Mouse (Mus musculus): Measurements from ENCODE around the gene Mpped2. TPM values are rescaled to one million over a fixed set of nuclear protein-coding genes. Genes with fewer than 3 reads are reported as not detected.

The Mpped2 gene
- polyA plus RNA-seq, 1 experiment: 7.6 TPM

DNA sequence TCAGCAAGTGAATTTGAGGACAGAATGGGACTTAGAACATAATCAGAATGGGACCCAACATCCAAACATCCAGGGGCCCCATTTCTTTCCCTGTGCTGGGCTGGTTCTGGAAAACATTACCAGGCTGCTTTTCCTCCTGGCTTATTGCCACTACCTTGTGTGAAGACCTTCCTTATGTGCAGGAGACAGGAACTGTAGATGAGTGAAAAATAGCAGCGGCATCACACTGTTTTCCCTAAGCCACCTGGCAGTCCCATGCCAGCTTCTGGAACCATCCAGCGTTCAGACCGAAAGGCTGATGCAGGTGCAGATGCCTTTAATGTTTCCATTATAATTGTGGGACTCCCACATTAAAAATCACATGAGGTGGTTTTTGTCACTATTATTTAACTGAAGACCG is 164.2 kb downstream of the Mpped2 start:
- Histone ChIP-seq H3K27me3 (ENCODE audit: control insufficient read depth, insufficient read depth, low read length, poor library complexity, severe bottlenecking) (no peaks in the 10 kb centered on the region), H3K9ac (ENCODE audit: low read depth, poor library complexity, severe bottlenecking) (no peak overlapping the region), H3K4me1 (ENCODE audit: control insufficient read depth, insufficient read depth, low read length) (peaks cover 2% of the 10 kb centered on the region), H3K4me3 (ENCODE audit: low read depth, low read length) (no peak overlapping the region), H3K36me3 (ENCODE audit: control insufficient read depth, insufficient read depth, low read length, poor library complexity, severe bottlenecking) (no peaks in the 10 kb centered on the region), H3K9me3 (replicated peaks; ENCODE audit: control insufficient read depth, insufficient read depth, low read length, poor library complexity, severe bottlenecking) (no peaks in the 10 kb centered on the region), H3K27ac (ENCODE audit: insufficient read depth, low read length) (no peak overlapping the region)
- TF ChIP-seq EP300 (IDR thresholded peaks at IDR 0.05; ENCODE audit: insufficient read depth, low read depth, low read length): no peak
- no peak for TF ChIP-seq POLR2A (IDR thresholded peaks at IDR 0.05; ENCODE audit: insufficient read depth, low read length)
- no peak for TF ChIP-seq CTCF (IDR thresholded peaks at IDR 0.05; ENCODE audit: low read depth, low read length)

DNA sequence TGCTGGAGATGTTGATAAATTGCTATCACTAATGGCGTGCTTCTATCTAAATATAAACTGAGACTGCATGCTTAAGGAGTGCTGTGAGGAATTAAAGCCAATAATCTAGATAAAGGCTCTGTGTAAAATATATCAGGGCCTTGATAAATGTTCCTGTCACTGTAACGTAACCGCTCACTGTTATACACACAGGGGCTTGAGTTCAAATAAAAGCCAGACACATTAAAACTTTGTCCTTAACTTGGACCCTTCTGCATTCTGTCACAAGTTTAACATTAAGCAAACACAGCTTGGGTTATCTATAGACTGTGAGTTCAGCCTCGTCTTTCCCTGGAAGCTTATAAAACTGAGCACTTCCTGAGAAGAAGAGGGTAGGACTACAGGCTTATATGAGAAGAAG is 164.6 kb downstream of the Mpped2 start:
- Histone ChIP-seq H3K4me1 (ENCODE audit: control insufficient read depth, insufficient read depth, low read length) (peaks cover 2% of the 10 kb centered on the region), H3K27me3 (ENCODE audit: control insufficient read depth, insufficient read depth, low read length, poor library complexity, severe bottlenecking) (no peaks in the 10 kb centered on the region), H3K9ac (ENCODE audit: low read depth, poor library complexity, severe bottlenecking) (no peak overlapping the region), H3K36me3 (ENCODE audit: control insufficient read depth, insufficient read depth, low read length, poor library complexity, severe bottlenecking) (no peaks in the 10 kb centered on the region), H3K27ac (ENCODE audit: insufficient read depth, low read length) (no peak overlapping the region), H3K4me3 (ENCODE audit: low read depth, low read length) (no peak overlapping the region), H3K9me3 (replicated peaks; ENCODE audit: control insufficient read depth, insufficient read depth, low read length, poor library complexity, severe bottlenecking) (no peaks in the 10 kb centered on the region)
- TF ChIP-seq EP300 (IDR thresholded peaks at IDR 0.05; ENCODE audit: insufficient read depth, low read depth, low read length) (no peak), POLR2A (IDR thresholded peaks at IDR 0.05; ENCODE audit: insufficient read depth, low read length) (no peak), CTCF (IDR thresholded peaks at IDR 0.05; ENCODE audit: low read depth, low read length) (no peak)

DNA sequence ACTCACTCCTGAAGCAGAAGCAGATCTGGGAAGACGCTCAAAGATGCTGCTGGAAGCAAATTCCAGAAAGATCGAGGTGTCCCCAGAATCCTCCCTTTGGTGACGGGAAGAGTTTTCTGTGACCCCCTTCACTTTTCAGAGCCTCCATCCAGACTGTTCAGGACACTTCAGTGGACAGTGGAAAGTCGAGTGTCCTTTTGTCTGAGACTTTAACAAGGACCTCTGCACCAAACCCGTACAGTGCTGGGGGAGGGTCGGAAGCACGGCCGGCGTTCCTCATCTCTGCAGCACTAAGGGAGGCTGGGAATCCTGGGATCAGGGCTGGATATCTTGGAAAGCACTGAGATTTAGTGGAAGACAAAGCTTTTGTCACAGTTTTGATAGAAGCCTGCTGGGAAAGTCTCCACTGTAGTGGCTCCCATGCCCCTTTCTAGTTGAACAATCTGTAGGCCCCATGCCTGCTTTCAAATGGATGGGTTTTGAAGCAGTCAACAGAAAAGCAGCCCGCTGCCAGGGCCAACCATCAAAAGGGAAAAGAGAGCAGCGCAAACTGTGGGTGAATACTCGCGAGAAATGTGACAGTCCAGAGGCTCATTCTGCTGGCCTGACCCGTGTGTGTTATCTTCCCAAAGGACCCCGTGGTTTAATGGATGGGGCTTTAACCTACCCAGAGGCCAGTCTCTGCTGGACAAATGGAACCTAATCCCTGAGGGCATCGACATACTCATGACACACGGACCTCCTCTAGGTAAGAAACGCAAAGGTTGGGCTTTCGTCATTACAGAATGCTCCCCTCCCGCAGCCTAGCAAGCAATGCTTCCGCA is 168.0 kb downstream of the Mpped2 start:
- no peak overlapping the region for H3K27ac ChIP-seq (ENCODE audit: insufficient read depth, low read length)
- no peaks in the 10 kb centered on the region for H3K9me3 ChIP-seq (replicated peaks; ENCODE audit: control insufficient read depth, insufficient read depth, low read length, poor library complexity, severe bottlenecking)
- no peak for TF ChIP-seq POLR2A (IDR thresholded peaks at IDR 0.05; ENCODE audit: insufficient read depth, low read length)
- TF ChIP-seq CTCF (IDR thresholded peaks at IDR 0.05; ENCODE audit: low read depth, low read length): no peak
- no peak for TF ChIP-seq EP300 (IDR thresholded peaks at IDR 0.05; ENCODE audit: insufficient read depth, low read depth, low read length)
- H3K9ac ChIP-seq (ENCODE audit: low read depth, poor library complexity, severe bottlenecking): no peak overlapping the region
- peaks cover 2% of the 10 kb centered on the region for H3K4me1 ChIP-seq (ENCODE audit: control insufficient read depth, insufficient read depth, low read length)
- H3K27me3 ChIP-seq (ENCODE audit: control insufficient read depth, insufficient read depth, low read length, poor library complexity, severe bottlenecking): no peaks in the 10 kb centered on the region
- H3K36me3 ChIP-seq (ENCODE audit: control insufficient read depth, insufficient read depth, low read length, poor library complexity, severe bottlenecking): no peaks in the 10 kb centered on the region
- H3K4me3 ChIP-seq (ENCODE audit: low read depth, low read length): no peak overlapping the region

DNA sequence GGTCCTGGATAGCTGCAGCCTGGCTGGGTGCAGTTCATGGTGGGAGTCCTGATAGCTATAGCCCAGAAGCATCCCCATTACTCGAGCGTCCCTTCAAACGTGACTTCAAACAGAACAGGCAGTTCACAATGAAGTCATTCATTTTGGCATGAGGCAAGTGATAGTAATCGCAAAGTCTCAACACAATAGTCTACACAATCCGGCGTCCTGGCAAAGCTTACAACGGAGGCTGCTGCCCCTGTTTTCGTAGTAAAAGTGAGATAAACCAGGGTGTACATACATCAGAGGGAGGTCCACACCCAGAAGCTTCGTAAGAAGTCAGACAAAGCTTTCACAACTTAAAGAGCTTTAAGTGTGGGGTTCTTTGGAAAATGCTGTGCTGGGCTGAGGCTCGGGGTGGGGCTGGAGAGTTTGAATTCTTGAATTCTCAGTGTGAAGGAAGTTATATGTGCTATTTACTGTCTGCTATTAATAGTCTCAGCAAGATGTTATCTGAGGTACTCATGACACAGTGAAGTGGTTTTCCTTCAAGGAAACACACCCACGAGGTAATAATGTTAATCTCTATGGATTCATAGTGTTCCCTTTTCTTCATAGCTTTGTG is 170.1 kb downstream of the Mpped2 start:
- Histone ChIP-seq H3K36me3 (ENCODE audit: control insufficient read depth, insufficient read depth, low read length, poor library complexity, severe bottlenecking) (no peaks in the 10 kb centered on the region), H3K9me3 (replicated peaks; ENCODE audit: control insufficient read depth, insufficient read depth, low read length, poor library complexity, severe bottlenecking) (no peaks in the 10 kb centered on the region), H3K4me3 (ENCODE audit: low read depth, low read length) (no peak overlapping the region), H3K27ac (ENCODE audit: insufficient read depth, low read length) (no peak overlapping the region), H3K4me1 (ENCODE audit: control insufficient read depth, insufficient read depth, low read length) (no peaks in the 10 kb centered on the region), H3K9ac (ENCODE audit: low read depth, poor library complexity, severe bottlenecking) (no peak overlapping the region), H3K27me3 (ENCODE audit: control insufficient read depth, insufficient read depth, low read length, poor library complexity, severe bottlenecking) (no peaks in the 10 kb centered on the region)
- no peak for TF ChIP-seq CTCF (IDR thresholded peaks at IDR 0.05; ENCODE audit: low read depth, low read length)
- TF ChIP-seq EP300 (IDR thresholded peaks at IDR 0.05; ENCODE audit: insufficient read depth, low read depth, low read length): no peak
- no peak for TF ChIP-seq POLR2A (IDR thresholded peaks at IDR 0.05; ENCODE audit: insufficient read depth, low read length)

- Histone ChIP-seq H3K27ac (ENCODE audit: insufficient read depth, low read length) (no peak overlapping the region), H3K9me3 (replicated peaks; ENCODE audit: control insufficient read depth, insufficient read depth, low read length, poor library complexity, severe bottlenecking) (no peaks in the 10 kb centered on the region), H3K4me1 (ENCODE audit: control insufficient read depth, insufficient read depth, low read length) (no peaks in the 10 kb centered on the region), H3K4me3 (ENCODE audit: low read depth, low read length) (no peak overlapping the region), H3K36me3 (ENCODE audit: control insufficient read depth, insufficient read depth, low read length, poor library complexity, severe bottlenecking) (no peaks in the 10 kb centered on the region), H3K9ac (ENCODE audit: low read depth, poor library complexity, severe bottlenecking) (no peak overlapping the region), H3K27me3 (ENCODE audit: control insufficient read depth, insufficient read depth, low read length, poor library complexity, severe bottlenecking) (no peaks in the 10 kb centered on the region)
- TF ChIP-seq EP300 (IDR thresholded peaks at IDR 0.05; ENCODE audit: insufficient read depth, low read depth, low read length) (no peak), POLR2A (IDR thresholded peaks at IDR 0.05; ENCODE audit: insufficient read depth, low read length) (no peak), CTCF (IDR thresholded peaks at IDR 0.05; ENCODE audit: low read depth, low read length) (no peak)
Measured at GRCm38 (mm10) chr2:106865148-106865786, 172.2 kb downstream of the Mpped2 start.

DNA sequence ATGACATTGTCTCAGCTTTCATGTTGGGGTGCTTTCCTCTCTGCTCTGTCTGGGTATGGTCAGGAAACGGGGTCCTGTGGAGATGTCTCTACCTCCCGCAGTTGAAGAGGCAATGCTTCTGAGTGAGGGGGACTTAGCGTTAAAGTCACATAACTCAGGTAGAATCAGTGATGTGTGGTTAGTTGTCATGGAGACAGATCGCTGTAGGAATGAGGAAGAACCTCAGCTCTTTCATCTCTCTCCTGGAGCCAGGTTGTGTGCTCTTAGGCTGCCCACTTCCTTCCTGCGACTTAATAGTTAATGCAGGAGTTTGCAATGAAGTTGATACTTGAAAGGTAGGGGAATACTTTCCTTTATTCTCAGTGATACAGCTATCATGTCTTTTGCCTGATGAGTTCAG is 173.2 kb downstream of the Mpped2 start:
- no peaks in the 10 kb centered on the region for H3K27me3 ChIP-seq (ENCODE audit: control insufficient read depth, insufficient read depth, low read length, poor library complexity, severe bottlenecking)
- no peaks in the 10 kb centered on the region for H3K9me3 ChIP-seq (replicated peaks; ENCODE audit: control insufficient read depth, insufficient read depth, low read length, poor library complexity, severe bottlenecking)
- no peak overlapping the region for H3K27ac ChIP-seq (ENCODE audit: insufficient read depth, low read length)
- TF ChIP-seq POLR2A (IDR thresholded peaks at IDR 0.05; ENCODE audit: insufficient read depth, low read length) (no peak), CTCF (IDR thresholded peaks at IDR 0.05; ENCODE audit: low read depth, low read length) (no peak), EP300 (IDR thresholded peaks at IDR 0.05; ENCODE audit: insufficient read depth, low read depth, low read length) (no peak)
- no peak overlapping the region for H3K4me3 ChIP-seq (ENCODE audit: low read depth, low read length)
- H3K36me3 ChIP-seq (ENCODE audit: control insufficient read depth, insufficient read depth, low read length, poor library complexity, severe bottlenecking): no peaks in the 10 kb centered on the region
- no peaks in the 10 kb centered on the region for H3K4me1 ChIP-seq (ENCODE audit: control insufficient read depth, insufficient read depth, low read length)
- no peak overlapping the region for H3K9ac ChIP-seq (ENCODE audit: low read depth, poor library complexity, severe bottlenecking)
